Mouse (Mus musculus) heart, postnatal 0 days (tissue): ENCODE measurements around the gene Tmem135. TPM values are rescaled to one million over a fixed set of nuclear protein-coding genes. Genes with fewer than 3 reads are reported as not detected.
A peak's percentile ranks its signal among the peaks of the same experiment; 100 is the strongest.

Source experiments
- ATAC-seq: fragments of 200-750 bp; cut with Nextera tagmentation; 2 replicates; pipeline ENCODE4 v1.8.0; 2017; ENCODE audit warnings: low read depth, moderate number of reproducible peaks, moderate library complexity; ENCODE audit not compliant: insufficient read depth
- DNase-seq: peaks from one replicate; pipeline ENCODE4 v3.0.0-alpha.2; 2016; ENCODE audit warnings: low spot score
- H3K27ac ChIP-seq: fragments of 300-500 bp; sonication (generic); 2 replicates; pipeline ENCODE4 v1.5.1; 2014; ENCODE audit warnings: low read depth, mild to moderate bottlenecking
- H3K27me3 ChIP-seq: fragments of 300-500 bp; sonication (generic); 2 replicates; pipeline ENCODE4 v1.6.1; 2014; ENCODE audit warnings: low read length, mixed read lengths; ENCODE audit not compliant: control insufficient read depth, insufficient read depth
- H3K36me3 ChIP-seq: fragments of 300-500 bp; sonication (generic); replicated peaks from 2 replicates; pipeline ENCODE4 v1.6.1; 2014; ENCODE audit warnings: low read length, mixed read lengths; ENCODE audit not compliant: control insufficient read depth, insufficient read depth
- H3K4me1 ChIP-seq: fragments of 300-500 bp; sonication (generic); 2 replicates; pipeline ENCODE4 v1.6.1; 2014; ENCODE audit warnings: antibody characterized with exemption; ENCODE audit not compliant: control insufficient read depth, insufficient read depth
- H3K4me2 ChIP-seq: fragments of 300-500 bp; sonication (generic); 2 replicates; pipeline ENCODE4 v1.6.1; 2014; ENCODE audit warnings: low read depth, mild to moderate bottlenecking, low read length, moderate library complexity
- H3K4me3 ChIP-seq: fragments of 300-500 bp; sonication (generic); 2 replicates; pipeline ENCODE4 v1.5.1; 2014; ENCODE audit warnings: low read depth, low read length
- H3K9ac ChIP-seq: fragments of 300-500 bp; sonication (generic); replicated peaks from 2 replicates; pipeline ENCODE4 v1.6.1; 2014; ENCODE audit warnings: low read depth, low read length, mixed read lengths
- H3K9me3 ChIP-seq: fragments of 300-500 bp; sonication (generic); replicated peaks from 2 replicates; pipeline ENCODE4 v1.6.1; 2016; ENCODE audit warnings: low read length; ENCODE audit not compliant: control insufficient read depth
- CTCF ChIP-seq: IDR thresholded peaks from 2 replicates; pipeline ENCODE4 v1.5.1; 2016; ENCODE audit warnings: antibody characterized with exemption, control low read depth, low read depth
- EP300 ChIP-seq: IDR thresholded peaks from 2 replicates; pipeline ENCODE4 v1.6.1; 2016; ENCODE audit warnings: antibody characterized with exemption, low read depth
- WGBS: fragments of 180-500 bp; shearing (Covaris S2); extraction: QIAGEN DNeasy Blood & Tissue Kit; methylation state at CpG from one replicate; pipeline ENCODE4 v1.1.7; 2014; 5-methylcytosine and 5-hydroxymethylcytosine counted together
- polyA plus RNA-seq: library from polyadenylated mRNA; unstranded; fragments of >200 nt; fragmentation: Nextera tagmentation; extraction: Ambion mirVana; gene quantifications from 2 replicates; pipeline ENCODE4 v1.2.1, GENCODE M21; 2015
- total RNA-seq: library from RNA; depleted of rRNA; stranded (reverse); fragments of >200 nt; gene quantifications from 2 replicates; pipeline ENCODE4 v1.2.3, GENCODE M21; 2014; ENCODE audit warnings: low replicate concordance

The Tmem135 gene
- total and polyA plus RNA-seq, 2 experiments from 2014 or later, result 31.6 to 70.6 TPM

DNA sequence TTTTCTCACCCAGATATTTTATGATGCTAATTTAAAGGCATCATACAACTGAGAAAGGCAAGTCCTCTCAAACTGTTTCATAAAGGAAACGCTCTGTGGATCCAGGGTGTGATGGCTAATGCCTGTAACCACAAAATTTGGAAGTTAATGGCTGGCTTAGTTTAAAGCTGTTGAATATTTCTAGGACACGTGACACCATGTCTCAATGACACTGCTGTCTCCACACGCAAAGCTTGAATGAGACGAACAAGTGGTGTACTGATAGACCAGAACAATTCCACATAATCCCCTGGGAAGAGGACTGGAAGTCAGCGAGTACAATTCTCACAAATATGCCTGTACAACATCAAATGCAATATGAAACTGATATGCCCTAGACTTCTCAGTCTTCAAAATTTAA, 200.9 kb downstream of the Tmem135 start:
- 46% methylated on average over 5 of the region's 5 CpGs for WGBS

DNA sequence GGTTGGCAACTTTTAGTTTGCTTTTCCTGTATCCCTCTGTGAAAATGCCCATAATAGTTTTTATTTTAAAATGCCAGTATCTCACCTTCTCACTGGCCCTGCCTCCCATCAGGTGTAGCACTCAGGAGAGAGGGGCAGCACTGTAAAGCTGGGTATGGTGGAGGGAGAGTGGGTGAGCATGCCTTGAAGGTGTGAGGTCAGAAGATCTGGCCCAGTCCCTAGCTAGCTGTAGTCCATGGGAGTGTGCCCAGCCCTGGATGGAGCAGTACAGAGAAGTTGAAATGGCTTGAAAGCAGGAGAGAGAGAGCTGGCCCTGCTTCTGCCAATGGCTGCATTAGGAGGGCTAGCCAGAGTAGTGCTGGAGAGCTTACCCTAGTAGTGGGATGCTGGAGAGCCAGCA, 202.1 kb downstream of the Tmem135 start:
- Histone ChIP-seq H3K9ac (no peak overlapping the region), H3K4me3 (no peak overlapping the region), H3K4me2 (no peak overlapping the region), H3K9me3 (no peaks in the 10 kb centered on the region), H3K27ac (no peak overlapping the region), H3K36me3 (no peaks in the 10 kb centered on the region), H3K27me3 (no peaks in the 10 kb centered on the region), H3K4me1 (no peaks in the 10 kb centered on the region)
- DNase-seq, result no peak
- ATAC-seq, result no peak
- TF ChIP-seq EP300, result no peak
- TF ChIP-seq CTCF, result no peak

More for the DNA sequence above, 200.9 kb downstream of the Tmem135 start:
- no peak for ATAC-seq
- no peak for DNase-seq
- Histone ChIP-seq H3K4me2 (no peak overlapping the region), H3K36me3 (no peaks in the 10 kb centered on the region), H3K9ac (no peak overlapping the region), H3K4me3 (no peak overlapping the region), H3K27me3 (no peaks in the 10 kb centered on the region), H3K4me1 (no peaks in the 10 kb centered on the region), H3K9me3 (no peaks in the 10 kb centered on the region), H3K27ac (no peak overlapping the region)
- TF ChIP-seq EP300 (no peak), CTCF (no peak)

DNA sequence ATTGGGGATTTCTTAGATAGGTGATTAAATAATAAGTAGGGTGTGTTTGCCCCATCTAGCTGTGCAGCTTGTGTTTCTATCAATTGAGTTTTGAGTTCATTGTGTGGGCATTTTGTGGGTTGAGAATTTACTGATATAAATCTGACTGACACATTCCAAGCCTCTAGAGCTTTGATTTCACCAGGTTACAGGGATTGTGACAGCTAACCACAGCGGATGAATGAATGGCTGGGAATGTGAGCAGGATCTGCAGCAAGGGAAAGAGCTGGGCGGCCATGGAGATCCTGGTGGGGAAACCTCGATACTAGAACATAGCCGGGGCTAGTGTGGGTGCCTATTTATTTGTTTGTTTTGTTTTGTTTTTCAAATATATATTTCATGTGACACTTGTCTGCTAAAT, 205.5 kb downstream of the Tmem135 start:
- H3K9me3 ChIP-seq, result no peaks in the 10 kb centered on the region
- H3K4me2 ChIP-seq, result no peak overlapping the region
- no peaks in the 10 kb centered on the region for H3K27me3 ChIP-seq
- no peak overlapping the region for H3K27ac ChIP-seq
- H3K36me3 ChIP-seq, result no peaks in the 10 kb centered on the region
- no peak for ATAC-seq
- no peak overlapping the region for H3K9ac ChIP-seq
- no peak overlapping the region for H3K4me3 ChIP-seq
- TF ChIP-seq EP300 (no peak), CTCF (no peak)
- 90% methylated on average over 4 of the region's 4 CpGs for WGBS
- no peak for DNase-seq
- no peaks in the 10 kb centered on the region for H3K4me1 ChIP-seq

DNA sequence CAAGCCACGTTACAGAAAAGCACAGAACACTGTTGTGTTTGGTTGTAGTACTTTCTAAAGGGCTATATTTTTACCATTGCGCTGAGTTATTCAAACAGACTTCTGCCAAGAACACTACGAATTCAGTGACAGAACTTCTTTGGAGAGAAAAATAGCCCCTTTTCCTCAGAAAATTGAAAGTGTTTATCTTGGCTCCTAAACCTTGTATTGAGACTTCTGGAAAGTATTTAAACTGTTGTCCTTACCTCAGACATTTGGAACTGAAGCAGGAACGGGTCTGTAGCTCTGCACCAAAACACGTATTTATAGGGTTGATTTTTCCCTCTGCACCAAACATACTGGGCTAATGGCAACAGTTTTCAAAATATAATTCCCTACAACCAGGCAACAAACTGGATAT, 210.6 kb downstream of the Tmem135 start:
- Histone ChIP-seq H3K27ac (peak overlapping the region; percentile 11; the same call in 1 of the 2 replicates), H3K9ac (no peak overlapping the region), H3K9me3 (no peaks in the 10 kb centered on the region), H3K4me1 (no peaks in the 10 kb centered on the region), H3K4me3 (no peak overlapping the region), H3K36me3 (no peaks in the 10 kb centered on the region), H3K27me3 (no peaks in the 10 kb centered on the region), H3K4me2 (no peak overlapping the region)
- DNase-seq (peak; percentile 51), ATAC-seq (no peak)
- no peak for TF ChIP-seq CTCF
- TF ChIP-seq EP300, result no peak
- WGBS, result 64% methylated on average over 5 of the region's 5 CpGs

DNA sequence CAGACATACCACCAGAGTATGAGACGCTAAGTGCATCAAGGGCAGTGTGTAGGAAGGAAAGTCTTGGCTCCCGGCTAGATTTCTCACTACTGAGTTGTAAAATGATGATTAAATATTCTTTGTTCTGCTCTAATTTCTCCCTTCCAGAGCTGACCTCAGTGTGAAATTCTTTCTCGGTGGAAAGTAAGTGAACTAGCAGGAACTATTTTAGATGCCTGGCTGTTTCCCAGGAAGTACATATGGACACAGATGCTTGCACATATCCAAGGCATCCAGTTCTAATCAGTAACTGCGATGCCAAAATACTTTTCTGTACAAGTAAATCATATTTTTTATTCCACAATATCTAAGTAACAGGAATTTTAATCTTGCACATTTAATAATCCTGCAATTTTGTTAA, 220.1 kb downstream of the Tmem135 start:
- no peak overlapping the region for H3K4me3 ChIP-seq
- no peaks in the 10 kb centered on the region for H3K9me3 ChIP-seq
- DNase-seq, result no peak
- H3K27ac ChIP-seq, result peak overlapping the region; percentile 16; the same call in 1 of the 2 replicates
- TF ChIP-seq CTCF (no peak), EP300 (no peak)
- no peak overlapping the region for H3K9ac ChIP-seq
- H3K4me2 ChIP-seq, result no peak overlapping the region
- 42% methylated on average over 4 of the region's 4 CpGs for WGBS
- ATAC-seq, result no peak
- H3K36me3 ChIP-seq, result no peaks in the 10 kb centered on the region
- H3K4me1 ChIP-seq, result 0 out of 2 replicates have a peak, but pooled peaks cover 8% of the 10 kb centered on the region
- H3K27me3 ChIP-seq, result no peaks in the 10 kb centered on the region

DNA sequence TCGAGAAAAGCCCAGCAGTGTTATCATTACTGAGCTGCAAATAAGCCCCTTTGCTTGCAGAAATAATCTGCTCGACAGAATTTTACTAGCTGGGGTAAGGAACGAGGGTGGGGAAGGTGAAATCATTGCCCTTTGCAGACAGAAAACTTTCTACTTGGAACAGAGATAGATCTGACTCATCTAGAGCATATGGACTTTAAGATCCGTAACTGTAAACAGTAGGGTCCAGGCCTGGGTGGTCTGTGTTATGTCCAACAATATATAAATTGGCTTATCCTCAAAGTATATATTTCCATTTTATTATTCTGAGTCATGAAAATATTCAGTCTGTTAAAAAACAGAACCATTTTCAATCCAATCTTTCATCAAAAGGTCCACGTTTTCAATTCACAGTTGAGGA, 221.1 kb downstream of the Tmem135 start:
- H3K4me3 ChIP-seq, result no peak overlapping the region
- H3K9me3 ChIP-seq, result no peaks in the 10 kb centered on the region
- WGBS, result 61% methylated on average over 5 of the region's 5 CpGs
- no peak overlapping the region for H3K9ac ChIP-seq
- no peak for TF ChIP-seq CTCF
- TF ChIP-seq EP300, result no peak
- H3K27me3 ChIP-seq, result no peaks in the 10 kb centered on the region
- no peak overlapping the region for H3K27ac ChIP-seq
- H3K4me2 ChIP-seq, result no peak overlapping the region
- ATAC-seq (no peak), DNase-seq (no peak)
- no peaks in the 10 kb centered on the region for H3K36me3 ChIP-seq
- 0 out of 2 replicates have a peak, but pooled peaks cover 8% of the 10 kb centered on the region for H3K4me1 ChIP-seq
